Mouse (Mus musculus): ENCODE data around the gene Pecam1. TPM values are rescaled to one million over a fixed set of nuclear protein-coding genes. Genes with fewer than 3 reads are reported as not detected.

Gene Pecam1
- total and polyA plus RNA-seq, 3 experiments = 0.93 TPM; not detected in 2

DNA sequence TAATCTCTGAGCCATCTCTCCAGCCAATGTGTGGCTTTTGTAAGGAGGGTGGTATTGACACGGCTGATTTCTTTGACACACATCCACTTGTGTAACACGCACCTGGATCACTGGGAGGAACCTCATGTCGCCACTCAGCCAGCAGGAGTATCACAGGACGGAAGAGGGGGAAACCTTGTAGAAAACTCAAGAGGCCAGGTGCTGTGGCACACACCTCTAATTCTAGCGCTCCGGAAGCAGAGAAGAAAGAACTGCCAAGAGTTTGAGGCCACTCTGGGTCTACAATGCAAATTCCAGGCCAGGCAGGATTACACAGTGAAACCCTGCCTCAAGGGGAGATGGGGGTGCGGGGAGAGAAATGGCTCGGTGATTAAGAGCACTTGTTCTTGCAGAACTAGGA is 43.3 kb downstream of the Pecam1 start:
- Histone ChIP-seq H3K4me1 (ENCODE audit: insufficient read depth, low read depth, low read length) (no peaks in the 10 kb centered on the region), H3K9me3 (replicated peaks) (no peaks in the 10 kb centered on the region), H3K36me3 (replicated peaks) (no peaks in the 10 kb centered on the region), H3K27me3 (ENCODE audit: insufficient read depth, low read length) (peaks cover 18% of the 10 kb centered on the region), H3K4me3 (ENCODE audit: low read depth, low read length) (no peak overlapping the region)
- ATAC-seq (ENCODE audit: extremely low read depth, insufficient number of reproducible peaks, low FRiP score, poor library complexity, severe bottlenecking) (no peak), DNase-seq (ENCODE audit: low spot score) (no peak)
- no peak for TF ChIP-seq GATA1 (IDR thresholded peaks at IDR 0.05; ENCODE audit: borderline replicate concordance, low read length)
- no peak for TF ChIP-seq GATA2 (IDR thresholded peaks at IDR 0.05; ENCODE audit: borderline replicate concordance, low read depth, low read length)
- TF ChIP-seq CTCF (IDR thresholded peaks at IDR 0.05; ENCODE audit: low read depth, low read length) = no peak
- TF ChIP-seq TAL1 (conservative IDR thresholded peaks at IDR 0.05; ENCODE audit: low read depth, low read length) = no peak
- no peak for TF ChIP-seq POLR2AphosphoS5 (IDR thresholded peaks at IDR 0.05; ENCODE audit: insufficient replicate concordance, low read depth, low read length)

GRCm38 (mm10) chr11:106706212-106706611 is 44.2 kb downstream of the Pecam1 start:
- H3K9me3 ChIP-seq (replicated peaks) = no peaks in the 10 kb centered on the region
- H3K4me3 ChIP-seq (ENCODE audit: low read depth, low read length) = no peak overlapping the region
- H3K27me3 ChIP-seq (ENCODE audit: insufficient read depth, low read length) = peaks cover 22% of the 10 kb centered on the region
- no peaks in the 10 kb centered on the region for H3K4me1 ChIP-seq (ENCODE audit: insufficient read depth, low read depth, low read length)
- ATAC-seq (ENCODE audit: extremely low read depth, insufficient number of reproducible peaks, low FRiP score, poor library complexity, severe bottlenecking) (no peak), DNase-seq (ENCODE audit: low spot score) (no peak)
- TF ChIP-seq CTCF (IDR thresholded peaks at IDR 0.05; ENCODE audit: low read depth, low read length) (no peak), POLR2AphosphoS5 (IDR thresholded peaks at IDR 0.05; ENCODE audit: insufficient replicate concordance, low read depth, low read length) (no peak), TAL1 (conservative IDR thresholded peaks at IDR 0.05; ENCODE audit: low read depth, low read length) (no peak), GATA1 (IDR thresholded peaks at IDR 0.05; ENCODE audit: borderline replicate concordance, low read length) (no peak), GATA2 (IDR thresholded peaks at IDR 0.05; ENCODE audit: borderline replicate concordance, low read depth, low read length) (no peak)
- H3K36me3 ChIP-seq (replicated peaks) = no peaks in the 10 kb centered on the region

DNA sequence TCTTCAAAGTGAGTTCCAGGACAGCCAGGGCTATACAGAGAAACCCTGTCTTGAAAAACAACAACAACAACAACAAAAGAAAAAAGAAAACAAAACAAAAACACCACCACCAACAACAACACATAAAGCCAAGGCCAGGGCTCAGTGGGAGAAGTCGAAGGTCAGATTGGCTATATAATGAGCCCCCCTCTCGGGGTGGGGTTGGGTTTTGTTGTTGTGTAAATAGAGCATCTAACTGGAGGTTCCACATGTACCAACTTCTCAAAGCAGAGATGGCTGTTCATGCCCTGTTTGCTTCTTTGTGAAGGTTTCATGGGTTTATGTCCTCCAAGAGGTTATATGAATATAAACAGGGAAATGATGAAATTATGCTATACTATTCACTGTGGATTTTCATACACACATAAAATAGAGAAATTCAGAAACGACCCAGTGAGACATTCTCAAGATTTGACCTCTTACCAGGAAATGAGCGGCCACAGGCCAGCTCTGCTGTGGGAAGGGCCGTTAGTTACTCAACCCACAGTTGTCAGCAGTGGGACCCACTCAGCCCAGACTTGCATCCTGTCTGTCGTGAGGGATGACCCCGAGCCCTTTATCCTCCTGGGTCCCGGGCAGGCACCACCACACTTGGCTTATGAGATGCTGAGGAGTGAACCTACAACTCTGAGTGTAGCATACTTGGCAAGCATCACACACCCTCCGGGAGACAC is 45.9 kb downstream of the Pecam1 start:
- Histone ChIP-seq H3K4me3 (ENCODE audit: low read depth, low read length) (no peak overlapping the region), H3K4me1 (ENCODE audit: insufficient read depth, low read depth, low read length) (no peaks in the 10 kb centered on the region), H3K27me3 (ENCODE audit: insufficient read depth, low read length) (peaks cover 30% of the 10 kb centered on the region), H3K9me3 (replicated peaks) (no peaks in the 10 kb centered on the region), H3K36me3 (replicated peaks) (no peaks in the 10 kb centered on the region)
- no peak for TF ChIP-seq GATA1 (IDR thresholded peaks at IDR 0.05; ENCODE audit: borderline replicate concordance, low read length)
- no peak for ATAC-seq (ENCODE audit: extremely low read depth, insufficient number of reproducible peaks, low FRiP score, poor library complexity, severe bottlenecking)
- no peak for DNase-seq (ENCODE audit: low spot score)

GRCm38 (mm10) chr11:106703931-106704330 is 46.5 kb downstream of the Pecam1 start:
- DNase-seq (ENCODE audit: low spot score) (no peak), ATAC-seq (ENCODE audit: extremely low read depth, insufficient number of reproducible peaks, low FRiP score, poor library complexity, severe bottlenecking) (no peak)
- Histone ChIP-seq H3K4me3 (ENCODE audit: low read depth, low read length) (no peak overlapping the region), H3K9me3 (replicated peaks) (no peaks in the 10 kb centered on the region), H3K4me1 (ENCODE audit: insufficient read depth, low read depth, low read length) (no peaks in the 10 kb centered on the region), H3K36me3 (replicated peaks) (no peaks in the 10 kb centered on the region), H3K27me3 (ENCODE audit: insufficient read depth, low read length) (peaks cover 35% of the 10 kb centered on the region)
- no peak for TF ChIP-seq POLR2AphosphoS5 (IDR thresholded peaks at IDR 0.05; ENCODE audit: insufficient replicate concordance, low read depth, low read length)

DNA sequence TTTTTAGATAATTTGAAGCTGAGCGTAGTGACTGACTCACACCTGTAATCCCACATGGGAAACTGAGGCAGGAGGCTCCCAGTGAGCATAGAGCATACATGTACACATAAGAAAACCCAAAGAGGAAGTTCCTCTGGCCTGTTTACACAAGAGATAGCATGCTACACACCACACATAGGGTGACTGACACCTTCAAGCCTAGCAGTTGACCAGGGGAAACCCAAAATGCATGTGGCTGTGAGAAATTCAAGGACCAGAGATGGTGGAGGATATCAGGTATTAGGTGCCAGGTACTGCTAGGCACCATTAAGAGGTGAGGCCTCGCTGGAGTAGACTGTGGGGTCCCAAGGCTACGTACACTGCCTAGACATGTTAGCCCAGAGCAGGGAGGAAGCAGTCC is 47.8 kb downstream of the Pecam1 start:
- DNase-seq (ENCODE audit: low spot score) = no peak
- TF ChIP-seq CTCF (IDR thresholded peaks at IDR 0.05; ENCODE audit: low read depth, low read length) (no peak), GATA2 (IDR thresholded peaks at IDR 0.05; ENCODE audit: borderline replicate concordance, low read depth, low read length) (no peak), GATA1 (IDR thresholded peaks at IDR 0.05; ENCODE audit: borderline replicate concordance, low read length) (no peak), TAL1 (conservative IDR thresholded peaks at IDR 0.05; ENCODE audit: low read depth, low read length) (no peak), POLR2AphosphoS5 (IDR thresholded peaks at IDR 0.05; ENCODE audit: insufficient replicate concordance, low read depth, low read length) (no peak)
- no peak for ATAC-seq (ENCODE audit: extremely low read depth, insufficient number of reproducible peaks, low FRiP score, poor library complexity, severe bottlenecking)
- Histone ChIP-seq H3K4me1 (ENCODE audit: insufficient read depth, low read depth, low read length) (no peaks in the 10 kb centered on the region), H3K27me3 (ENCODE audit: insufficient read depth, low read length) (peaks cover 35% of the 10 kb centered on the region), H3K9me3 (replicated peaks) (no peaks in the 10 kb centered on the region), H3K36me3 (replicated peaks) (no peaks in the 10 kb centered on the region), H3K4me3 (ENCODE audit: low read depth, low read length) (no peak overlapping the region)

GRCm38 (mm10) chr11:106701589-106701988 is 48.8 kb downstream of the Pecam1 start:
- Histone ChIP-seq H3K27me3 (ENCODE audit: insufficient read depth, low read length) (peaks cover 29% of the 10 kb centered on the region), H3K4me1 (ENCODE audit: insufficient read depth, low read depth, low read length) (no peaks in the 10 kb centered on the region), H3K36me3 (replicated peaks) (no peaks in the 10 kb centered on the region), H3K9me3 (replicated peaks) (no peaks in the 10 kb centered on the region), H3K4me3 (ENCODE audit: low read depth, low read length) (no peak overlapping the region)
- TF ChIP-seq CTCF (IDR thresholded peaks at IDR 0.05; ENCODE audit: low read depth, low read length) = no peak
- no peak for TF ChIP-seq POLR2AphosphoS5 (IDR thresholded peaks at IDR 0.05; ENCODE audit: insufficient replicate concordance, low read depth, low read length)
- TF ChIP-seq GATA2 (IDR thresholded peaks at IDR 0.05; ENCODE audit: borderline replicate concordance, low read depth, low read length) = no peak
- no peak for TF ChIP-seq GATA1 (IDR thresholded peaks at IDR 0.05; ENCODE audit: borderline replicate concordance, low read length)
- TF ChIP-seq TAL1 (conservative IDR thresholded peaks at IDR 0.05; ENCODE audit: low read depth, low read length) = no peak
- DNase-seq (ENCODE audit: low spot score) (no peak), ATAC-seq (ENCODE audit: extremely low read depth, insufficient number of reproducible peaks, low FRiP score, poor library complexity, severe bottlenecking) (no peak)

DNA sequence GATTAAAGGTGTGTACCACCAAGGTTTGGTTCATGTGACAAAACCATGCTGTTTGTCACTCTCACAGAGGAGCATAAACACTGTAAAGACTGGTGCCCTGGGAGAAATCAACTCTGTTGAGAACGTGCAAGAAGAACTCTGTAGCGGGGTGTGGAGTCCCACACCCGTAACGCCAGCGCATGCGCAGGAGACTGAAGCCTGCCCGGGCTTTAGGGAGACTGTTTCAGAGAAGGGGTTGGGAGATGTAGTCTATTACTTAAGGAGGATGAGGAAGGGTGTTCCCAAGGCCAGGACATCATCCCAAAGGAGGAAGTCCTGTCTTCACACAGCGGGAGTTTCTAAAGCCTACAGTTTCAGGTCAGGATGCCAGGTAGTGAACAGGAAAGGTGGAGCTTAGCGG is 51.3 kb downstream of the Pecam1 start:
- TF ChIP-seq GATA2 (IDR thresholded peaks at IDR 0.05; ENCODE audit: borderline replicate concordance, low read depth, low read length) (no peak), CTCF (IDR thresholded peaks at IDR 0.05; ENCODE audit: low read depth, low read length) (no peak), POLR2AphosphoS5 (IDR thresholded peaks at IDR 0.05; ENCODE audit: insufficient replicate concordance, low read depth, low read length) (no peak), GATA1 (IDR thresholded peaks at IDR 0.05; ENCODE audit: borderline replicate concordance, low read length) (no peak), TAL1 (conservative IDR thresholded peaks at IDR 0.05; ENCODE audit: low read depth, low read length) (no peak)
- no peak for DNase-seq (ENCODE audit: low spot score)
- no peaks in the 10 kb centered on the region for H3K4me1 ChIP-seq (ENCODE audit: insufficient read depth, low read depth, low read length)
- no peak for ATAC-seq (ENCODE audit: extremely low read depth, insufficient number of reproducible peaks, low FRiP score, poor library complexity, severe bottlenecking)
- no peaks in the 10 kb centered on the region for H3K36me3 ChIP-seq (replicated peaks)
- H3K4me3 ChIP-seq (ENCODE audit: low read depth, low read length) = no peak overlapping the region
- peaks cover 30% of the 10 kb centered on the region for H3K27me3 ChIP-seq (ENCODE audit: insufficient read depth, low read length)
- no peaks in the 10 kb centered on the region for H3K9me3 ChIP-seq (replicated peaks)

All from G1E (cell line).